Comparison of ENCODE assay signal across 9 mouse cellular contexts in the genomic region with DNA sequence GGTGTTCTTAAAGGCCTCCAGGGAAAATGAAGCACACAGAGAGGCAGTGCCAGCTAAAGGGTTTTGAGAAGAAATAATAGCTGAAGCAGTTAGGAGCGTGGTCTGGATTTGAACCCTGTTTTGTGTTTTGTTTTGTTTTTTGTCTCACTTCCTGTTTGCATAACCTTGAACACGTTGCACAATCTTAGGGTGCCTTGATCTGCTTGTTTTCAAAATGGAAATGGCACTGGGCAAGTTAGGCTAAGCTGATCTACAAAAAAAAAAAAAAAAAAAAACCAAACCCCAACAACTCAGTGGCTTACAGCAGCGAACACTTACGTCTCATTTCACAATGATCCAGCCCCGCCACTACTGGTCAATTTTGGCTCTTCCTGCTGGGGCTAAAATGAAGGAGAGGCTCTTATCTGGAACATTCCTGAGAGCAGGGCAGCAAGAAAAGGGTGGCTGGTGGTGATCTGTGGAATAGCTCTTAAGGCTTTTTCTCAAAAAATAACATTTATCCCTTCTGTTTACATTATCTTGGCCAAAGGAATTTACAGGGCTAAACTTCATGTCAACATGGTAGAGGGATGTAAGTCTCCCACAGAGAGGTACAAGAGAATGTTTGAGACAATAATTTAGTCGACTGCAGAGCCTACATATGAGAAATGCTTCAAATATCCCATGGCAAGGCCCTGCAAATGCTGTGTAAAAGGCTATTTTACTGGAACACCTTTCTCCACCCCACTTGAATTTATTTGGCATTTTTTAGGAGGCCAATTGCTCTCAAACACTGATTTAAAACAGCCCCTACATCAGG. TPM values are rescaled to one million over a fixed set of nuclear protein-coding genes. Genes with fewer than 3 reads are reported as not detected.
A peak's percentile ranks its signal among the peaks of the same experiment; 100 is the strongest.
DNase-seq lines count a peak whose midpoint lies in the region; ATAC-seq lines count a peak whose summit lies in the region.
"Had no signal": no experiment of that assay in that cellular context is flagged by ENCODE, and none has a peak within 500 bp of the region (broad histone marks: within the 10 kb centered on the region; RNA-seq: fewer than 3 reads in every experiment).

No protein-coding gene starts in this region.

- ATAC-seq in heart, embryonic 13.5 days (ENCODE audit: extremely low read depth, insufficient number of reproducible peaks, low FRiP score, low TSS enrichment): no peak
- no peak for ATAC-seq in embryonic facial prominence, embryonic 12.5 days (ENCODE audit: insufficient number of reproducible peaks, insufficient read depth, low FRiP score, low TSS enrichment)
- no peak for ATAC-seq in liver, embryonic 13.5 days (ENCODE audit: low read depth)
- ATAC-seq in megakaryocyte, adult 5-6 weeks (ENCODE audit: poor library complexity, severe bottlenecking): no peak
- no peak for ATAC-seq in midbrain, embryonic 14.5 days (ENCODE audit: low FRiP score, low TSS enrichment)

- H3K4me1 ChIP-seq in heart, embryonic 13.5 days: peaks cover 66% of the 10 kb centered on the region
- peaks cover 12% of the 10 kb centered on the region; the same call in 1 of the 2 replicates for H3K4me1 ChIP-seq in embryonic facial prominence, embryonic 12.5 days
- peaks cover 10% of the 10 kb centered on the region for H3K4me1 ChIP-seq in liver, embryonic 13.5 days (replicated peaks)
- H3K4me1 ChIP-seq in midbrain, embryonic 14.5 days (ENCODE audit: control insufficient read depth, insufficient read depth, low read length): no peaks in the 10 kb centered on the region

- WGBS in heart, embryonic 13.5 days: 25% methylated on average over 6 of the region's 6 CpGs
- 35% methylated on average over 6 of the region's 6 CpGs for WGBS in embryonic facial prominence, embryonic 12.5 days
- 34% methylated on average over 6 of the region's 6 CpGs for WGBS in liver, embryonic 13.5 days (ENCODE audit: insufficient replicate concordance)
- 59% methylated on average over 6 of the region's 6 CpGs for WGBS in midbrain, embryonic 14.5 days

- no peaks in the 10 kb centered on the region for H3K36me3 ChIP-seq in heart, embryonic 13.5 days
- no peaks in the 10 kb centered on the region for H3K36me3 ChIP-seq in embryonic facial prominence, embryonic 12.5 days
- no peaks in the 10 kb centered on the region for H3K36me3 ChIP-seq in liver, embryonic 13.5 days
- no peaks in the 10 kb centered on the region for H3K36me3 ChIP-seq in midbrain, embryonic 14.5 days (ENCODE audit: control insufficient read depth, insufficient read depth, low read length)
- H3K36me3 ChIP-seq: neural tube, embryonic 15.5 days had no signal

- H3K9me3 ChIP-seq in heart, embryonic 13.5 days: no peaks in the 10 kb centered on the region
- H3K9me3 ChIP-seq in embryonic facial prominence, embryonic 12.5 days: no peaks in the 10 kb centered on the region
- H3K9me3 ChIP-seq in liver, embryonic 13.5 days (replicated peaks): no peaks in the 10 kb centered on the region
- H3K9me3 ChIP-seq in midbrain, embryonic 14.5 days (ENCODE audit: control insufficient read depth, low read length): no peaks in the 10 kb centered on the region
- H3K9me3 ChIP-seq: neural tube, embryonic 15.5 days had no signal

- no peak for DNase-seq in heart, postnatal 4 days
- peak; percentile 35 for DNase-seq in 3T3-L1 (ENCODE audit: low read depth, low spot score)
- no peak for DNase-seq in liver, embryonic 13.5 days
- DNase-seq in cerebellum, adult 11-12 months: no peak
- DNase-seq in midbrain, embryonic 14.5 days: no peak

- peak overlapping the region; percentile 97 for H3K27ac ChIP-seq in heart, embryonic 13.5 days (replicated peaks)
- H3K27ac ChIP-seq in embryonic facial prominence, embryonic 12.5 days: peak overlapping the region; percentile 38; the same call in 1 of the 2 replicates
- H3K27ac ChIP-seq in liver, embryonic 13.5 days: 0 out of 2 replicates have a peak overlapping the region, but pooled peaks have one; percentile 18
- no peak overlapping the region for H3K27ac ChIP-seq in midbrain, embryonic 14.5 days (replicated peaks; ENCODE audit: low read depth, low read length)
- H3K27ac ChIP-seq: neural tube, embryonic 15.5 days had no signal

- no peak overlapping the region for H3K4me3 ChIP-seq in heart, embryonic 13.5 days
- no peak overlapping the region for H3K4me3 ChIP-seq in embryonic facial prominence, embryonic 12.5 days
- H3K4me3 ChIP-seq in liver, embryonic 13.5 days (replicated peaks): no peak overlapping the region
- no peak overlapping the region for H3K4me3 ChIP-seq in midbrain, embryonic 14.5 days (replicated peaks; ENCODE audit: low read depth, low read length)
- H3K4me3 ChIP-seq: neural tube, embryonic 15.5 days had no signal

- peak overlapping the region; percentile 25 for H3K4me2 ChIP-seq in heart, embryonic 13.5 days
- no peak overlapping the region for H3K4me2 ChIP-seq in embryonic facial prominence, embryonic 12.5 days (replicated peaks)
- no peak overlapping the region for H3K4me2 ChIP-seq in liver, embryonic 13.5 days
- H3K4me2 ChIP-seq in midbrain, embryonic 14.5 days (ENCODE audit: low read length): no peak overlapping the region
- H3K4me2 ChIP-seq: neural tube, embryonic 15.5 days had no signal

- H3K27me3 ChIP-seq in heart, embryonic 13.5 days (replicated peaks): no peaks in the 10 kb centered on the region
- no peaks in the 10 kb centered on the region for H3K27me3 ChIP-seq in embryonic facial prominence, embryonic 12.5 days
- no peaks in the 10 kb centered on the region for H3K27me3 ChIP-seq in liver, embryonic 13.5 days
- no peaks in the 10 kb centered on the region for H3K27me3 ChIP-seq in midbrain, embryonic 14.5 days (ENCODE audit: control insufficient read depth, insufficient read depth, low read length)

- peak overlapping the region; percentile 47 for H3K9ac ChIP-seq in heart, embryonic 13.5 days
- no peak overlapping the region for H3K9ac ChIP-seq in embryonic facial prominence, embryonic 12.5 days
- no peak overlapping the region for H3K9ac ChIP-seq in liver, embryonic 13.5 days
- no peak overlapping the region for H3K9ac ChIP-seq in midbrain, embryonic 14.5 days (replicated peaks; ENCODE audit: low read length)
- H3K9ac ChIP-seq: neural tube, embryonic 15.5 days had no signal

RNA-seq across cellular contexts. Expression of a gene that starts 34.3 kb away (rescaled TPM):
- 124 and 133 TPM in 2 replicates for polyA plus RNA-seq in heart, embryonic 13.5 days (2015; fragmentation: Nextera tagmentation; extraction: Ambion mirVana)
- total RNA-seq in heart, postnatal 4 days (2021): 100 to 1,000 TPM; 165 to 169 TPM
- polyA plus RNA-seq in embryonic facial prominence, embryonic 12.5 days (2016; fragmentation: Nextera tagmentation; extraction: Ambion mirVana): 161 and 169 TPM in 2 replicates
- 18.5 and 21.5 TPM in 2 replicates for polyA plus RNA-seq in liver, embryonic 13.5 days (2015; fragmentation: Nextera tagmentation; extraction: Ambion mirVana)
- total RNA-seq in megakaryocyte, adult 5-6 weeks (2015): 1.6 and 1.9 TPM in 2 replicates
- 0.59 and 1.5 TPM in 2 replicates for total RNA-seq in megakaryocyte, adult 5-6 weeks (2017)
- 96.4 and 107 TPM in 2 replicates for polyA plus RNA-seq in midbrain, embryonic 14.5 days (2014; fragmentation: Nextera tagmentation; extraction: Ambion mirVana)
